Mouse (Mus musculus): ENCODE results near the gene Mepe.

- TF ChIP-seq POLR2A (IDR thresholded peaks at IDR 0.05; ENCODE audit: extremely low read depth, insufficient read depth, low read length), result no peak
- no peak for TF ChIP-seq CTCF (IDR thresholded peaks at IDR 0.05; ENCODE audit: low read depth, low read length)
Measured at GRCm38 (mm10) chr5:104351874-104352273, 26.7 kb downstream of the Mepe start.
